Mouse (Mus musculus): ENCODE measurements around the gene Phf21a.
"Not testable (repeated sequence)": the region's sequence is repeated elsewhere in the genome, so short reads cannot be mapped to it uniquely, and the experiment has no call there.

Gene Phf21a

GRCm38 (mm10) chr2:92391703-92392317 lies 298.9 kb downstream of the Phf21a start:
- no peak for DNase-seq (ENCODE audit: extremely low read depth, insufficient read length, low spot score)

GRCm38 (mm10) chr2:92392318-92393264 lies 299.7 kb downstream of the Phf21a start:
- DNase-seq (ENCODE audit: extremely low read depth, insufficient read length, low spot score): no peak

- DNase-seq (ENCODE audit: extremely low read depth, insufficient read length, low spot score): no peak
Observed at GRCm38 (mm10) chr2:92395535-92395934, 302.6 kb downstream of the Phf21a start.

- DNase-seq (ENCODE audit: extremely low read depth, insufficient read length, low spot score): no peak
Observed at GRCm38 (mm10) chr2:92397436-92397835, 304.5 kb downstream of the Phf21a start.

- DNase-seq (ENCODE audit: extremely low read depth, insufficient read length, low spot score): not testable (repeated sequence)
Observed at GRCm38 (mm10) chr2:92399877-92400276, 307.0 kb downstream of the Phf21a start.

- no peak for DNase-seq (ENCODE audit: extremely low read depth, insufficient read length, low spot score)
Observed at GRCm38 (mm10) chr2:92400682-92401081, 307.8 kb downstream of the Phf21a start.

- DNase-seq (ENCODE audit: extremely low read depth, insufficient read length, low spot score): no peak
Observed at GRCm38 (mm10) chr2:92401091-92401561, 308.2 kb downstream of the Phf21a start, which contains the start of gene Mapk8ip1. Gene Mapk8ip1 (minus strand): TSS chr2:92401263.

- no peak for DNase-seq (ENCODE audit: extremely low read depth, insufficient read length, low spot score)
Observed at GRCm38 (mm10) chr2:92402591-92403326, 309.8 kb downstream of the Phf21a start.

GRCm38 (mm10) chr2:92403776-92404319 lies 310.9 kb downstream of the Phf21a start:
- no peak for DNase-seq (ENCODE audit: extremely low read depth, insufficient read length, low spot score)

GRCm38 (mm10) chr2:92404737-92405136 lies 311.8 kb downstream of the Phf21a start:
- no peak for DNase-seq (ENCODE audit: extremely low read depth, insufficient read length, low spot score)

GRCm38 (mm10) chr2:92405687-92406086 lies 312.8 kb downstream of the Phf21a start:
- no peak for DNase-seq (ENCODE audit: extremely low read depth, insufficient read length, low spot score)

- no peak for DNase-seq (ENCODE audit: extremely low read depth, insufficient read length, low spot score)
Observed at GRCm38 (mm10) chr2:92408309-92409045, 315.6 kb downstream of the Phf21a start.

GRCm38 (mm10) chr2:92411705-92412104 lies 318.8 kb downstream of the Phf21a start:
- DNase-seq (ENCODE audit: extremely low read depth, insufficient read length, low spot score): no peak

Data from 3134 (cell line).